Mouse (Mus musculus) spleen, adult 18-20 months (tissue): ENCODE results near the gene Arf1.
A peak's percentile ranks its signal among the peaks of the same experiment; 100 is the strongest.
"Not testable (repeated sequence)": the region's sequence is repeated elsewhere in the genome, so short reads cannot be mapped to it uniquely, and the experiment has no call there.

Source experiments
- DNase-seq, 2 experiments: peaks; one replicate each; pipeline ENCODE4 v3.0.0; 2022; ENCODE audit warnings: mixed read lengths in 2 of 2

Arf1 gene

GRCm38 (mm10) chr11:59226251-59226650 lies 1.8 kb downstream of the Arf1 start:
- no peak for DNase-seq

GRCm38 (mm10) chr11:59225167-59225566 lies 2.9 kb downstream of the Arf1 start:
- DNase-seq = no peak

- no peak for DNase-seq
Observed at GRCm38 (mm10) chr11:59224470-59224869, 3.6 kb downstream of the Arf1 start.

- no peak for DNase-seq
Observed at GRCm38 (mm10) chr11:59224025-59224424, 4.0 kb downstream of the Arf1 start.

- DNase-seq = no peak
Observed at GRCm38 (mm10) chr11:59222306-59222705, 5.8 kb downstream of the Arf1 start.

- no peak for DNase-seq
Observed at GRCm38 (mm10) chr11:59221604-59222003, 6.5 kb downstream of the Arf1 start.

- DNase-seq = peak in 1 of 2 experiments; percentile 50
Observed at GRCm38 (mm10) chr11:59219064-59219463, 9.0 kb downstream of the Arf1 start.

- no peak for DNase-seq
Observed at GRCm38 (mm10) chr11:59218389-59218998, 9.6 kb downstream of the Arf1 start.

- DNase-seq = no peak
Observed at GRCm38 (mm10) chr11:59216955-59217354, 11.1 kb downstream of the Arf1 start.

GRCm38 (mm10) chr11:59212892-59213494 lies 15.1 kb downstream of the Arf1 start:
- no peak for DNase-seq

GRCm38 (mm10) chr11:59212320-59212719 lies 15.8 kb downstream of the Arf1 start:
- DNase-seq = peak; percentile 50 to 52

- not testable (repeated sequence) for DNase-seq
Observed at GRCm38 (mm10) chr11:59211561-59211960, 16.5 kb downstream of the Arf1 start.

- DNase-seq = no peak
Observed at GRCm38 (mm10) chr11:59210020-59210419, 18.1 kb downstream of the Arf1 start.

GRCm38 (mm10) chr11:59209580-59209979 lies 18.5 kb downstream of the Arf1 start:
- DNase-seq = no peak

GRCm38 (mm10) chr11:59209003-59209441 lies 19.0 kb downstream of the Arf1 start:
- DNase-seq = peak; percentile 37 to 42

GRCm38 (mm10) chr11:59208153-59208831 lies 19.8 kb downstream of the Arf1 start, which contains the start of gene 2310033P09Rik:
2310033P09Rik (plus strand) TSS chr11:59208321.
- peak; percentile 90 to 91 for DNase-seq

- peak; percentile 85 to 95 for DNase-seq
Observed at GRCm38 (mm10) chr11:59202081-59202995, 25.7 kb downstream of the Arf1 start, which contains the start of gene Mrpl55. Mrpl55 (plus strand) TSS chr11:59202486.

GRCm38 (mm10) chr11:59201216-59202002 lies 26.7 kb downstream of the Arf1 start:
- no peak for DNase-seq

- no peak for DNase-seq
Observed at GRCm38 (mm10) chr11:59196230-59196629, 31.8 kb downstream of the Arf1 start.

GRCm38 (mm10) chr11:59192059-59192386 lies 36.0 kb downstream of the Arf1 start, which contains the start of gene Guk1:
Guk1 (minus strand) TSS chr11:59192212.
- DNase-seq = no peak

GRCm38 (mm10) chr11:59191231-59192058 lies 36.6 kb downstream of the Arf1 start:
- DNase-seq = peak; percentile 84 to 89
